Mouse (Mus musculus) E14TG2a.4 (cell line): ENCODE results near the gene Asic3.
A peak's percentile ranks its signal among the peaks of the same experiment; 100 is the strongest.

Experiments used
- H3K27me3 ChIP-seq: 2 replicates; pipeline ENCODE4 v1.6.1; 2014; ENCODE audit warnings: low read length, control low read depth; ENCODE audit not compliant: insufficient read depth
- H3K36me3 ChIP-seq: 2 replicates; pipeline ENCODE4 v1.6.1; 2014; ENCODE audit warnings: low read length, control low read depth; ENCODE audit not compliant: insufficient read depth
- H3K4me1 ChIP-seq: replicated peaks from 2 replicates; pipeline ENCODE4 v1.6.1; 2014; ENCODE audit warnings: low read depth, low read length, control low read depth
- H3K4me3 ChIP-seq: replicated peaks from 2 replicates; pipeline ENCODE4 v1.5.1; 2014; ENCODE audit warnings: mild to moderate bottlenecking, low read length
- H3K9me3 ChIP-seq: 2 replicates; pipeline ENCODE4 v1.6.1; 2014; ENCODE audit warnings: low read length, control low read depth
- CTCF ChIP-seq: conservative IDR thresholded peaks from 2 replicates; pipeline ENCODE4 v1.5.1; 2014; ENCODE audit warnings: low read length
- NANOG ChIP-seq: IDR thresholded peaks from 2 replicates; pipeline ENCODE4 v1.6.1; 2014; ENCODE audit warnings: borderline replicate concordance, low read length, mixed read lengths
- POU5F1 ChIP-seq: IDR thresholded peaks from 2 replicates; pipeline ENCODE4 v1.6.1; 2014; ENCODE audit warnings: low read length, borderline replicate concordance

Asic3 gene

GRCm38 (mm10) chr5:24453283-24453984, 40.2 kb downstream of the Asic3 start:
- peaks cover 29% of the 10 kb centered on the region for H3K36me3 ChIP-seq
- no peak for TF ChIP-seq POU5F1
- peaks cover 45% of the 10 kb centered on the region for H3K4me1 ChIP-seq
- H3K27me3 ChIP-seq: peaks cover 37% of the 10 kb centered on the region
- H3K4me3 ChIP-seq: peak overlapping the region; percentile 89
- H3K9me3 ChIP-seq: no peaks in the 10 kb centered on the region

- Histone ChIP-seq H3K4me3 (peak overlapping the region; percentile 89), H3K9me3 (no peaks in the 10 kb centered on the region), H3K4me1 (peaks cover 45% of the 10 kb centered on the region), H3K36me3 (peaks cover 34% of the 10 kb centered on the region), H3K27me3 (peaks cover 32% of the 10 kb centered on the region)
- TF ChIP-seq CTCF: no peak
- TF ChIP-seq NANOG: no peak
- no peak for TF ChIP-seq POU5F1
Measured at GRCm38 (mm10) chr5:24453985-24454303, 40.8 kb downstream of the Asic3 start.

- Histone ChIP-seq H3K4me1 (peaks cover 49% of the 10 kb centered on the region), H3K9me3 (no peaks in the 10 kb centered on the region), H3K4me3 (peak overlapping the region; percentile 43), H3K27me3 (peaks cover 25% of the 10 kb centered on the region), H3K36me3 (peaks cover 34% of the 10 kb centered on the region)
- TF ChIP-seq NANOG: no peak
- no peak for TF ChIP-seq POU5F1
- no peak for TF ChIP-seq CTCF
Measured at GRCm38 (mm10) chr5:24455076-24455475, 41.9 kb downstream of the Asic3 start.

- Histone ChIP-seq H3K27me3 (peaks cover 19% of the 10 kb centered on the region), H3K4me1 (peaks cover 49% of the 10 kb centered on the region)
- TF ChIP-seq NANOG (no peak), POU5F1 (no peak), CTCF (no peak)
Measured at GRCm38 (mm10) chr5:24455613-24456012, 42.4 kb downstream of the Asic3 start.

GRCm38 (mm10) chr5:24466762-24467161, 53.6 kb downstream of the Asic3 start:
- no peak for TF ChIP-seq POU5F1
- TF ChIP-seq NANOG: no peak
- no peak for TF ChIP-seq CTCF
- Histone ChIP-seq H3K9me3 (no peaks in the 10 kb centered on the region), H3K27me3 (no peaks in the 10 kb centered on the region), H3K36me3 (peaks cover 21% of the 10 kb centered on the region), H3K4me1 (peaks cover 29% of the 10 kb centered on the region), H3K4me3 (peak overlapping the region; percentile 52; the same call in 1 of the 2 replicates)

More at GRCm38 (mm10) chr5:24455613-24456012, 42.4 kb downstream of the Asic3 start:
- Histone ChIP-seq H3K9me3 (no peaks in the 10 kb centered on the region), H3K36me3 (peaks cover 39% of the 10 kb centered on the region), H3K4me3 (peak overlapping the region; percentile 43)
